Mouse (Mus musculus) C3H10T1/2 (cell line): ENCODE results near the gene Gna14. TPM values are rescaled to one million over a fixed set of nuclear protein-coding genes. Genes with fewer than 3 reads are reported as not detected.

Source experiments
- polyA plus RNA-seq, 2 experiments: library from polyadenylated mRNA; unstranded; fragments of >200 nt; fragmentation: generic; extraction: Trizol; gene quantifications; one replicate each; pipeline ENCODE4 v1.2.1; 2012; ENCODE audit warnings: missing spikeins in 2 of 2

Gene Gna14
- under 1 TPM; 0.02 to 0.07 TPM for polyA plus RNA-seq

GRCm38 (mm10) chr19:16435531-16436231, at the start of gene Gna14:
TSS of gene Gna14 (plus strand) at chr19:16435762.

